8 mouse cellular contexts compared by ENCODE assay signal in genomic region chr7:42642152-42643115, GRCm38 (mm10). TPM values are rescaled to one million over a fixed set of nuclear protein-coding genes. Genes with fewer than 3 reads are reported as not detected.
DNase-seq lines count a peak whose midpoint lies in the region; ATAC-seq and TF ChIP-seq lines count a peak whose summit lies in the region.
"Not testable (repeated sequence)": the region's sequence is repeated elsewhere in the genome, so short reads cannot be mapped to it uniquely, and the experiment has no call there.

Gene Zfp976, minus strand, starts transcription at chr7:42642588.

- not testable (repeated sequence) for H3K4me1 ChIP-seq in hindbrain, postnatal 0 days (ENCODE audit: insufficient read depth, low read length)

- H3K4me3 ChIP-seq in hindbrain, postnatal 0 days (ENCODE audit: low read length): peak within 1 kb of the TSS; percentile 42

- H3K27ac ChIP-seq in hindbrain, postnatal 0 days: not testable (repeated sequence)

- DNase-seq in adipocyte (ENCODE audit: low spot score): peak; percentile 78
- DNase-seq in embryo, embryonic 10 days (ENCODE audit: low spot score): peak; percentile 86
- DNase-seq in gastrocnemius, adult 8-10 months (ENCODE audit: low spot score in 2 of 2): peak; percentile 8 to 30
- DNase-seq in hindbrain, postnatal 0 days (ENCODE audit: low spot score): peak; percentile 71
- DNase-seq in left cerebral cortex, adult 11 months (ENCODE audit: low spot score): peak; percentile 26
- peak; percentile 79 for DNase-seq in lung, postnatal 25 days (ENCODE audit: low spot score)
- peak; percentile 85 for DNase-seq in retina, postnatal 1 day
- peak; percentile 56 to 61 for DNase-seq in urinary bladder, adult 18-20 months (ENCODE audit: low spot score in 2 of 2)

- not testable (repeated sequence) for H3K9me3 ChIP-seq in hindbrain, postnatal 0 days (ENCODE audit: low read length)

- WGBS in hindbrain, postnatal 0 days: 3% methylated on average over 25 of the region's 25 CpGs

- not testable (repeated sequence) for H3K9ac ChIP-seq in hindbrain, postnatal 0 days (replicated peaks; ENCODE audit: low read length)

- not testable (repeated sequence) for H3K36me3 ChIP-seq in hindbrain, postnatal 0 days (ENCODE audit: insufficient read depth, low read length)

- H3K27me3 ChIP-seq in hindbrain, postnatal 0 days (ENCODE audit: insufficient read depth, low read length): not testable (repeated sequence)

- not testable (repeated sequence) for TF ChIP-seq CTCF in hindbrain, postnatal 0 days (IDR thresholded peaks at IDR 0.05; ENCODE audit: low read depth)

- ATAC-seq in hindbrain, postnatal 0 days: peak; percentile 94

- H3K4me2 ChIP-seq in hindbrain, postnatal 0 days (ENCODE audit: low read depth, low read length): peak within 1 kb of the TSS; percentile 53

RNA-seq across cellular contexts. Expression of gene Zfp976, which starts in this region (rescaled TPM):
- 1 to 10 TPM in 2 of 4 experiments, under 1 TPM in 2; 0.94 to 1.8 (median 1.1) TPM for total RNA-seq in gastrocnemius, adult 8-10 months (2022)
- total RNA-seq in hindbrain, postnatal 0 days (2014; rRNA removed): 0.50 and 1.2 TPM in 2 replicates
- 2.0 TPM in 2 replicates for polyA plus RNA-seq in hindbrain, postnatal 0 days (2015; fragmentation: Nextera tagmentation; extraction: Ambion mirVana)

Comparison
In these comparisons a context has a peak if more than half of its experiments do, and no peak if none do; other contexts are left out.
1. DNase-seq: peak in every context shown above with its lines; median percentile 86 in embryo, embryonic 10 days; 85 in retina, postnatal 1 day; 79 in lung, postnatal 25 days; 78 in adipocyte; 71 in hindbrain, postnatal 0 days; 58 in urinary bladder, adult 18-20 months; 26 in left cerebral cortex, adult 11 months; 19 in gastrocnemius, adult 8-10 months.